Mouse (Mus musculus) induced T-regulatory cell, adult 2 months (primary cell): ENCODE results near the gene Ptpn14.
A peak's percentile ranks its signal among the peaks of the same experiment; 100 is the strongest.

ENCODE experiments used
- DNase-seq: peaks from one replicate; pipeline ENCODE4 v3.0.0-alpha.2; 2012; ENCODE audit warnings: low read depth

The Ptpn14 gene

DNA sequence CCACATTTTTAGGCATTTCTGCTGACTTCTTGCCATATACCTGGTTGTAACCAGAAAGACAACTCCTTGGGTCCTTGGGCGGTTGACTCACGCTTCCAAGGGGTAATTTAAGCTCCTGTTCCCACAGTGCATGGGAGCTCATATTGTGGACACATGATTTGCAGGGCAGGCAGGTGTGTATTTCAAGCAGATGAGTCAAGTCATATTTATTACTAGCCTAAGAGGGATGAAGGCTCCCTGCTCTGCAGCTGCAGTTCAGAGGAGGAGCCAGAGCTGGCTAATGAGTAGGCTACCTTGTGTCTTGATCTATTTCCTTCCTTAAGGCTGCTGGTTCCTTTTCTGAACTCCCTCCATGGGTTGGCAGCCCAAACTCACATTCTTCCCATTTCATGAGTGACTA lies 83.7 kb downstream of the Ptpn14 start:
- DNase-seq, result no peak

DNA sequence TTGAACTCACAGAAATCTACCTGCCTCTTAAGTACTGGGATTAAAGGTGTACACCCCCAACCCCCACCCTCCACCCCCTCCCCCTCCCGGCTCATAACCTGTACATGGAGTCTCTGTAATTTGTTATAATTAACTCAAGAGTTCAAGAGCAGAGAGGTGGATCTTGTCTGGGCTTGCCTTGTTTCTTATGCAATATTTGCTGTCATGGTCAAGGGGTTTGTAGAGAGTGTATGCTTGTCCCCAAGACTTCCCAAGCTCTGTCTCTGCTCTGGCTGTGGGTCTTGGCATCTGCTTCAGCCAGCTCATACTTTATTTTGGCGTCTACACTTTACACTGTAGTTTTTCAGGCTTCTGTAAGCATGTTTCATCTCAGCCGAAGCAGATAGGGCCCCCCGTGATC lies 86.3 kb downstream of the Ptpn14 start:
- no peak for DNase-seq

DNA sequence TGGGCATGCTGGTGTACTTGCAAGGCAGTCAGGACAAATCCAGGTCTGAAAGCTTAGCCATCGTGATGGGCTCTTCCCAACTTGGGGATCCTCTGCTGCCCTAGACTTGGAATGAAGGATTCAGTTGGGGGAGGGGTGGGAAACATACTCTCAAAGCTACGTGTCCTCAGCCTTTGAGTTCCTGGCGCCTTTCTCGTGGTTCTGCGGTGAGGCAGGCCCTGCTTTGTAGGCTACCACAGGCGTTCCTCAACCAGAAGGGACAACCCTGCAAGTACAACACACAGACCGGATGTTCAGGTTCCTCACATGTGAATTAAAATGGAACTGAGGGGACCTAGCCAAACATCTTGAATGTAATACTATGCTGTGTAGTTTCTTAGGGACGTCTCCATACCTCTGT lies 89.0 kb downstream of the Ptpn14 start:
- DNase-seq, result no peak

DNA sequence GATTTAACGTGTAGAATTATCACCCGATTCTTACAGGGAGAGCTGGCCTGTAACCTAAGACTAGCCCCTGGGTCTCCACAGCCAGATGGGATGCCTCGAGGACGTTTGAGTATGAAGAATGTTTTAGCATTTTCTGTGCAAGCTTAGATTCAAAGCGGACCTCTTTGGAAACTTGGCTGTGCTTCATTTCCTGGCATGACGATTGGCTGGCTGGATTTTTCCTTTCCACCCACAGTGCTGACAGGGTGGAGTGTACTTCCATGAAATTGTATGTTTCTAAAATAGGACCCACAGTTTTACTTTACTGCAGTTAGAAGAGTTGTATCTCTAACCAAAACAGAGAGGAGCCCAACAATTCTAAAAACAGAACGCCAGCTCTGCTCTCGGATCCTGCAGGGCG lies 89.7 kb downstream of the Ptpn14 start:
- DNase-seq, result no peak

DNA sequence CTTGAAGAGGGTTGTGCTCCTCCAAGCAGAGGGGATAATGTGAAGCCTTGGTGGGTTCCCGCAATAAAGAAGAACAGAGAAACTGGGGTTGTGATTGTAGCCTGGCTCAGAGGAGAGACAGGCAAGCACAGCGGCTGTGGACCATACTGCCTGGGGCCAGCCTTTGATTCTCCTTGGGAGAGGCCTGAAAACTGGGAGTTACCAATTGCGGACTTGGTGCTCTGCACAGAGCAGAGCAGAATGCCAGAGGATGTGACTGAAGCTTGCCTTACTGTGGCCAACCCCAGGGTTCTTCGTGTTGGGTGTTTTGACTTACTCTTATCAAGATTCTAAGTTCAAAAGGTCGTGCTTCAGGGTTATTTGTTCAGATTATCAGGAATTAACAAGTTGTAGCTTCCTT lies 92.0 kb downstream of the Ptpn14 start:
- no peak for DNase-seq

DNA sequence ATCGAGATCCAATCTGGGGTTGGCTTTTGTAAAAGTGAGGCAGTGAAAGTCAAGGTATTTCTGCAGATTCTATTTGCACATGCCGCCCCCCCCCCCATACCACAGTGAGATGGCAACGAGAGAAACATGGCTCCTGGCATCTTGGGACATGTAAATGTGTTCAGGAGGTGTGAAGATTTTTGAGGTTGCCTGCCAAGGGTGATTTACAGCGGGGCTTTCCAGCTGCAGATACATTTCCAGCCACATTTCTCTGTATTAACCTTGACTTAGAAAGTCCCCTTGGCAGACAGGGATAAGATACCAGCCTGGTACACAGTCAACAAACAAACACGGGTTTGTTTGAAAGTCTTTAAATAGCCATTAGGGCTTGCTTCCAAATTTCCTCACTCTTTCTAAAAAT lies 96.4 kb downstream of the Ptpn14 start:
- no peak for DNase-seq

DNA sequence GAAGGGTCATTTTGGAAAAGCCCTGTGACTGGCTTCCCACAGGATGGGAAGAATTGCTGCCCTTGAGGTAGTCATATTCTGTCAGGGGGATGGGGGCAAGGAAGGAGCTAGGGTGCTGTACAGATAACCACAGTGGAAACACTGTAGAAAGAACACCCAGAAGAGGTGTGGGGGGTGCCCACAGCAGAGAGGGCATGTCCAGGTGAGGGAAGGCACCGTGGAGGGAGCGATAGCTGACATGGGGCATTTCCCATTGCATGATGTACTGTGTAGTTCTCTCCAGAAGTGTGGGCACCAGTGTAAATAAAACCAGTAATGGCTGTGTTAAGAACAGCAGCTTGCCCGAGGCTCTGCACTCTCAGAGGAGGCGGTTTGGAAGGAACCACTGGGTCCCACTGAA lies 102.3 kb downstream of the Ptpn14 start:
- DNase-seq, result no peak

DNA sequence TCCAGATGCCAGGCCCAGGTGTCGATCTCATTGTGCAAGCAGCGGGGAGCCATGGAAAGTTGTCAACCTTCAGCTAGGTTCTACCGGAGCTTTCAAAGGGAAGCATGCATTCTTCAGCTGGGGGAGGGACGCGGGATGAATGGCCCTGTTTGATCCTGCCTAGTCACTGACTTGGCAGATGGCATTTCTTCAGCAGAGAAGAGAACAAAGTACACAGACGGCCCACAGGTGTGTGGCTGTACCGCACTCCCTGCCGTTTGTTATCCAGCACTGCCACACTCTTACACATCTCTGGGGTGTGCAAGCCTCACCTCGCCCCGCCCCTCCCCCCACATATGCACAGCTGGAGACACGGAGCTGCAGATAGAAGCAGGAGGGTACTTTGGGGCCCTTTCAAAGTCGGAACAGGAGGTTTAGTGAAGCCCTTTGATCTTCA lies 102.7 kb downstream of the Ptpn14 start:
- peak; percentile 9 for DNase-seq

DNA sequence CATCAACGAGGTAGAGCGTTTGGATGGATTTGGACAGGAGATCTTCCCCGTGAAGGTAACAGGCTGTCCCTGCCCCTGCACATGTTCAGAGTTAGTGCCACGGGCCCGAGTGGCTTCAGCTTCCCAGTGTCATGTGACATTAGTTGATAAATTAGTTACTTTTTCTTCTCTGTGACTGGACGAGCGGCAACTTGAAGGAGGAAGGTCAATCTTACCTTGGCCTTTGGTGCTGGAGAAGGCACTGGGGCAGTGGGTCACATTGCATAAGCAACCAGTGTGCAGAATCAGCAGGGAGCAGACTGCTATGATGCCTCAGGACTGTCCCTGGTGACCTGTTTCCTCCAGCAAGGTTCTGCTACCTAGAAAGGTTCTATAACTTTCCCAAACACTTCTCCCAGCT lies 105.3 kb downstream of the Ptpn14 start:
- DNase-seq, result no peak

DNA sequence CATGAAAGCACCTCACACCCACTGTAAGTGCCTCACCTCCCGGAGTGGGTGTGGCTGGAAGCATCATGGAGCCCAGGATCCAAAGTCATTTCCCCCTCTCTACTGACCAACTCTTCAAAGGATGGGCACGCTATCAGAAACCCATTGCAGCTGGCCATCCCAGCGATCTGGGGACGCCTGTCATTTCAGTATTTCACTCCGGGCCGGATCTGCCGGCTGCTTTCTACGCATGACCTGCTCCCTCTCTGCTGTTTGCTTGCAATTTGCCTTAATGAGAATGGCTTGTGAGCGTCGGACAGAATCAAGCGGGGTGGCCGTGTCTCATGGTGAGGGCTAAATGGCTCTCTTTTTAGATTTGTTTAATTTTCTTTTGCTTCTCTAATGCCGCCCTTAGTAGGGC lies 106.1 kb downstream of the Ptpn14 start:
- no peak for DNase-seq

DNA sequence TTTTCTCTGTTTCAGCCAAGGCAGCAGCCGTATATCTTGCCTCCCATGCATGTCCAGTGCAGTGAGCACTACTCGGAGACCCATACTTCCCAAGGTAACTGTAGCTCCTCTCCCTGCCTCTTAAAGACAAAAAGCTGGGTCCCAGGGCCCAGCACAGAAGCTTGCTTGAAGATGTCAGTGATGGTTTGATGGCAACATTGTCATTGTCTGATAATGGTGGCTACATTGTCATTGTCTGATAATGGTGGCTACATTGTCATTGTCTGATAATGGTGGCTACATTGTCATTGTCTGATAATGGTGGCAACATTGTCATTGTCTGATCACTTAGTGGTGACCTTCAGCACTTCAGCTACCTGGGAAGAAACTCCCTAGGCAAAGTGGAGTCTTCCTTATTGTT lies 118.3 kb downstream of the Ptpn14 start:
- no peak for DNase-seq

DNA sequence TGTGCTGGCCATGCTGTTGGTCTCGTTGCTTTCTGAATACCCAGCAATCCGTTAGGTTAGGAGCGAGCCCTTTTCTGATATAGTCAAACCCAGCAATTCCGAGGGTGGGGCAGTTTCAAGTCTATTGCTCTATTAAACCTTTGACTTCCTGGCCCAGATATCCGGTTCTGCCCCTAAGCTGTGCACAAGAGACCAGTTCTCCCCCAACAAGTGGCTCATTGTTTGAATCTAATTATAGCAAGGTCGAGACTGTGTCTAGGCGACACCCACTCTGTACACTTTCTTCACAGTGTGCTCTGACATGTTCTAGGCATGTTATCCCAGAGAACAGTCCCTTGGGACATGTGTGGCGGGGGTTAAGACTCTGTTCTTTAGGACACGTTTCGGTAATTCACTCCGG lies 121.5 kb downstream of the Ptpn14 start:
- no peak for DNase-seq

DNA sequence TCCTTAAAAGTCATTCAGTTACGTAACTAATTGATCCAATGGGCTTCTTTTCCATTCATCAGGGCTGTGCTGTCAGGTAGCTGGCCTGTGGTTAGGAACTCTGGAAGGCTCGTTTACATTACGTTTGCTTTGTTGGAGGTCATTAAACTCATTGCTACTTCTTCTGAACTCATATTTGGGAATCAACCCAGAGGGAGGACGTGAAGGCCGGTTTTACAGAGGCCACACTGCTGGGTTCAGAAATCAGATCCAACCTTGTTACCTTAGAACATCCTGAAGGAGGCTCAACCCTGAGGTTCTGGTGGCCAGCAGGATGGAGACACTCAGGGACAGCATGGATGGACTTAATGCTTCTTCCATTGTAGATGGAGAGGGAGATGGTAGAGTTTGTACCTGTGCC lies 124.0 kb downstream of the Ptpn14 start:
- no peak for DNase-seq

DNA sequence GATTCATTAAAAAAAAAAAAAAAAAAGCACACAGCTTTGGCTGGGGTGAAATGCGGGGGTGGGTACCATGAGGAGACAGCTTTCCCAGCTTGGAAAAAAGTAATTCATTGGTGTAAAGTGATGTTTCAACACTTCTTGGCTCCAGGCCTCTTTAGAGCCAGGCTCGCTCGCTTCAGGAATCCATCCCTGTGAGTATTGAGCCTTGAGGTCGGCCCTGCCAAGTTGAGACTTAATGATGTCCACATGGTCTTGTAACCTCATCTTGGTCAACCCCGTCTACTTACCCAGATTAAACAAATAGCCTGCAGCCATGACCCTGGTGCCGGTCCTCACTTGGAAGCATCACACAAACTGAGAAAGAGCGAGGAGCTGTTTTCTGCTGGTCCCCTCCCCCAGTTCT lies 124.4 kb downstream of the Ptpn14 start:
- DNase-seq, result no peak

DNA sequence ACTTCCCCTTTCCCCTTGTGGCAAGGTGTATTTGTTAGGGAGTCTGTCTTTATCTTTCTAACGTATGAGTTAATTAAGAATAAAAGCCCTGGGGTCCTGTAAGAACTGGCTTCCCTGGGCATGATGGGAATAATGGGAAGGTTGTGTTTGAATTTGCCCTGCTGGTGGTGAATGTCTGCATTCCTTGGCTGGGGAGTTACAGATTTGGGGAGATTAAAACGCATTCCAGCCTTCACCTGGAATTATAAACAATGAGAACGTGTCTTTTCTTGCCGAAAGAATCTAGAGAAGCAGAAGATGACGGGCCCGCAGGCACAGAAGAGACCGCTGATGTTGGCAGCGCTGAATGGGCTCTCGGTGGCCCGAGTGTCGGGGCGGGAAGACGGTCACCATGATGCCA lies 126.6 kb downstream of the Ptpn14 start:
- DNase-seq, result no peak

DNA sequence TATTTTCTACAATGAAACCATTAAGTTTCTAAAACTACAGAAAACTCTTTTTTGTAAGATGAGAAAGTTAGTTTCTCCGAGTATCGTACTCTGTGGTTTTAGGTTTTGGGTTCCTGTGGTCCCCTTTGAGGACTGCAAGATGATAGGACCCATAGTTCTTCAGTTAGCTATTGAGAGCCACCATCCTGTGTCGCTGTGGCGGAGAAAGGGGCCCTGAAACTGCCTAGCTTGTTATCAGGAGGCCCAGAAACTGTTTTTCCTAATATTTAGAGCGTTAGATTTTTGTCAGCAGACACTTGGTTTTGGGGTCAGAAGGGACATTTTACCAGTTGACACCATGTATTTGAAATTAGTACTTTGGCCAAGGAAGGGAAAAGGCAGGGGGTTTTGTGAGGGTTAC lies 127.7 kb downstream of the Ptpn14 start:
- DNase-seq, result no peak

DNA sequence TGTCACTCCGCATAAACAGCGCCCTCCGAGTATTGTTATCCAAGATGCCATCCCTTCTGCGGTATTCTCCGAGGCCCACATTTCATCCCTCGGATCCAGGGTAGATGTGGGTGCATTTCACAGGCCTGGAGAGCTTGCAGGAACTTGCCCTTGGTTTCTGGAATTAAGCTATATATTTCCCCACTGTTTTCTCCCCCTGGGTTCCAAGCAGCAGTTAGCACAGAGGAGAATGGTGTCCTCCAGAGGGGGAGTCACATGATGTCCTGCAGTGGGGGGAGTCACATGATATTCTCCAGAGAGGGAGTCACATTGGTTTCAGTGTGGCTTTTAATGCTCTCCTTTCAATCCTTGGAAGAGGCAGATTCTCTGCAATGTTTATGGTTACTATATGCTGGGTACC lies 130.3 kb downstream of the Ptpn14 start:
- no peak for DNase-seq

DNA sequence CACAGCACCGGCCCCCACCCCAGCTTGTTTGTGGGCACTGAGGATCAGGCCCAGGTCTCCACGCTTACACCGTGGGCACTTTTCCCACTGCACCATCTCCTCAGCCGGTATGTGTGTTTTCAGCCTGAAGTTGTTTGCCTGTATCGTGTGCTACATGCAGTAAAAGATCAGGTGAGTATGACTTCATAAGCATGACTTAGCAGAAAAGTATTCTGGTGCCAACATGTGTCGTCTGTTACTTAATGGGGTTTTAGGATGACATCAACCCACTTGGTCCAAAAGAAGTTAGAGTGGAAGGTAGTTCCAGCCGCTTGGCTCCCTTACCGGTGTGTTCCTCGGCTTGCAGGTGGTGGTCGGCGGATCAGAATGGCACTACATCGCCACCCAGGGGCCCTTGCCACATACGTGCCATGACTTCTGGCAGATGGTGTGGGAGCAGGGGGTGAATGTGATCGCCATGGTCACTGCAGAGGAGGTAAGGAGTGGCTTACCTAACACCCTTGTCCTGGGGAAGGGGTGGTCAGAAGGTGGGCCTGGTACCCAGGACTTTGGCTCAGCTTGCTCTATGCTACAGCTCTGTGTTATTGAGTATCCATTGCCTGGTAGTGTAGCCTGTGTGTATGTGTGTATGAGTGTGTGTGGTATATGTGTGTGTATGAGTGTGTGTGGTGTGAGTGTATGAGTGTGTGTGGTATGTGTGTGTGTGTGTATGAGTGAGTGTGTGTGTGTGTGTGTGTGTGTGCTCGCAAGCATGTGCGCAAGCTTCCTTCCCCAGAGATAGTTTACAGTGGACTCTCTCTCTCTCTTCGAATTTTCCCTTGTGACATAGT lies 132.3 kb downstream of the Ptpn14 start:
- DNase-seq, result no peak

DNA sequence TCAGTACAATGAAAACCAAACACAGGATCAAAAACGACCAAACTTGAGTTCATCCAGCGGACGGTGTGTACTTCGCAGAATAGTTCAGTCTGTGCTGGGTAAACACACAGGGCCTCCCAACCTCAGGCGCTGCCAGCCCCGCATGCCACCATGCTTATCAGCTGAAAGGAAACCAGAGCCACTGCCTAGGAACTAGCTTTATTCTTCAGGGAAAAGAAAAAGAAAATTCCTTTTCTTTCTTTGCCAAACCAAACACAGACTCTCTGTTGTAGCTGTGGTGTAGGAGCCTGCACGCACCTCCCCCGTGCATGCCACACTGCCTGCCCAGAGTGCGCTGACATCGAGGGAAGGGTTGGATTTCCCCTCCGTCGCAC lies 132.9 kb downstream of the Ptpn14 start:
- no peak for DNase-seq

DNA sequence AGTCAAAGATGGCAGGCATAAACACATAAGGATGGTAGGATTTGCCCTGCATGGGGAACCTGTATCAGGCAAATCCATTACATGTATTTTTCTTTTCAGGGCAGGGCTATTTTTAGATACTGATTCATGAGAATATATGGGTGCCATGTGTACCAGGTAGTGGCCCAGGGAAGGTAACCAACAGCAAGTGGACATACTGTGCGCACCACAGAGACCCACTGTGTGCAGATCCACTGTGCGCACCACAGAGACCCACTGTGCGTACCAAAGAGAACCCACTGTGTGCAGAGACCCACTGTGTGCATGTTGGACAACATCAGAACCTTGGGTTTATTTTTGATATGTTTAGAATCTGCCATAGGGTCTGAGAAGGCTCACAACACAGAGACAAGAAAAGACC lies 135.7 kb downstream of the Ptpn14 start:
- no peak for DNase-seq

DNA sequence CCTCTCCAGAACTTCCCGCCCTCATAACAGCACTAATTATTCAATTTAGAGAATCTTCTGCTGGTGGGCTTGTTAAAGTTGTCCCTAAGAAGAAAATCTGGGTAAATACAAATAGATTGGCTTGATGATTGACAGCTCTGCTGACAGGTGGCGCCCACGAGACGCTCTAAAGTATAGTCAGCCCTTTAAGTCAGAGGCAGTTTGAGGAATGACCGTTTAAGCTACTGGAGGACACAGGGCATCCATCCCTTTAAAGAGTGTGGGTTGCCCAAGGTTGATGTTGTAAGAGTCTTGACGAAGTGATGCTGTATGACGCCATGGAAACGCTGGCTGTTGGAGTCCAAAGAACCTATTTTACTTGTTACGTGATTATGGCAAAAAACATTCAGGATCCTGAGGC lies 136.2 kb downstream of the Ptpn14 start:
- no peak for DNase-seq

DNA sequence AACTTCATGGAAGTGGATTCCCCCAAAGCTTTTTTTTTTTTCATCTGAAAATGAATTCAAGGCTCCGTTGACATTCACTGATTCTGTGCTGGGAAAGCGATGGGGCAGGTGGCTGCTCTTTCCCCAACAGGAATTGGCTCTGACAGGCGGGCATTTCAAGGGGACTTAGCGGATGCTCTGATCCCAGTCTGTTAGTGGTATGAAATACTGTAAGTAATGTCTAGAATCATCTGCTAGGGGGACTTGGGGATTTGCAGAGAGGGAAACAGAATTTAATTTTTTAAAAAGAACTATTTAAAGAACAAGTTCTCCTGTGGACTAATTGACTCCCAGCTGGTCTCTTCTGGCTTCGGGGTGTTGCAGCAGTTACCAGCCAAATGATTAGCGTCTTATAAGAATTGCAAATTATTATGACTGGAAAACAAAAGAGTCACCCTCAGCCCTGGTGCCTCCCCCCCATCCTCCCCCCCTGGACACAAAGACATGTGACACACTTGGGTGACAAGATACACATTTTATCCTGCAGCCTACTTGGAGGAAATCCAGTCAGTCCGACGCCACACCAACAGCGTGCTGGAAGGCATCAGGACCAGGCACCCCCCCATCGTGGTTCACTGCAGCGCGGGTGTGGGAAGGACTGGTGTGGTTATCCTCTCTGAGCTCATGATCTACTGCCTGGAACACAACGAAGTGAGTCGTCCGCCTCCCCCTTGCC lies 136.9 kb downstream of the Ptpn14 start:
- no peak for DNase-seq

DNA sequence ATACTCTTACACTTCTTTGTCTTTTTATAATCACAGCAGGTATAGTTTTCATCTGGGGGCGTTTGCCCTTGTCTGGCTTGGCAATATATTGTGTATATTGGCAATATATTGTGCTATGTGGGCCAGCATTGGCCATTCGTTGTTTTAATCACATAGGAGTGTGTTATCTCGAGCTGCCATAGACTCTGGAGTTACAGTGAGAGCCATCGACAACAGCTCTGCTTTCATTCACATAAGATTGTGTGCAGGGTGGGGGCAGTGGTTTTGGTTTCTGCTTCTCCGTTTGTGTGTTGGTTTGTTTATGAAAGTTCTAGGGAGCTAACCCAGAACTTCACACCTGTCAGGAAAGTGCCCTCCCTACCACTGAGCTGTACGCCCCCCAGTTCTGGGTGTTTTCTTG lies 138.6 kb downstream of the Ptpn14 start:
- DNase-seq, result no peak

DNA sequence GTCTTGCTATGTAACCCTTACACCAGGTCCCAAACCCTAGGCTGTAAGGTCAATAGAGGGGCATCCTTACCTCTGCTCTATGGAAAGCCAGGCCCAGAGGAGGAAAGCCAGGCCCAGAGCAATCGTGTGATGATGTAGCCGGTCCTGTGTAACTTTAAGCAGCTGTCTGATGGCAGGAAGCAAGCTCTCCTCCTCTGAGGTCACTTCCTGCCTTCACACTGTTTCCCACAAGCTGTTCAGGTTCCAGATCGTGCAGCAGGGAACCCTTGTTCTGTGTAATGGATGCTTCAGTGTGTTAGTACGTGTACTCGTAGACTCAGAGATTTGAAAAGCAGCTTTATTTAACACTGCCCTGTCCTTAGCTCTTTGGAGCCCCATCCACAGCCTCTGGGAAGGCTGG lies 139.0 kb downstream of the Ptpn14 start:
- peak; percentile 49 for DNase-seq
